Mouse (Mus musculus) stomach, postnatal 0 days (tissue): ENCODE measurements around the gene Glra3.

Source experiments
- CTCF ChIP-seq: IDR thresholded peaks from 2 replicates; pipeline ENCODE4 v1.5.1; 2016; ENCODE audit warnings: antibody characterized with exemption, low read depth, mild to moderate bottlenecking, moderate library complexity
- EP300 ChIP-seq: optimal IDR thresholded peaks from 2 replicates; pipeline ENCODE3; 2016; ENCODE audit warnings: antibody characterized with exemption

DNA sequence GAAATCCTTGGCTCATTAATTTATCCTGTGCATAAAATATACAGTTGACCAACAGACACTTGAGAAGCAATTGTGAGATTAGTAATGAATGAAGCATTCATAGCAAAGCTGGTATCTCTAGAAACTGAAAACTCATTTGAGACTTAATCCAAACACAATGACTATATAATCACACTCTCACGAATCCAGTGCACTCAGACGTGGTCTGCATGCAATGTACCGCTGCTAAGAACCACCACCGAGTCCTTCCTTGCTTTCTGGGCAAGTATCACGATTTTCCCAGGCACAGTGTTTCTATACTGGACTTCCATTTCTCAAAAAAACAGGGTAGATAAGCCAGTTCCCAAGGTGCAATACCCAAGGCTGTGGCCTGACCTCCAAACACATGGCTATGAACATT, 211.3 kb downstream of the Glra3 start:
- TF ChIP-seq CTCF (no peak), EP300 (no peak)
